Mouse (Mus musculus) Patski (cell line): Measurements from ENCODE around the gene Cby3. TPM values are rescaled to one million over a fixed set of nuclear protein-coding genes. Genes with fewer than 3 reads are reported as not detected.
"Not testable (repeated sequence)": the region's sequence is repeated elsewhere in the genome, so short reads cannot be mapped to it uniquely, and the experiment has no call there.

ENCODE experiments used
- ATAC-seq: fragments of 100-300 bp; one replicate; pipeline ENCODE4 v1.8.0; 2021
- CTCF ChIA-PET: fragments of 350-600 bp; sonication (Branson Sonifier 250); formaldehyde crosslinking; loops from one replicate; lab custom pipeline; 2022; ENCODE audit warnings: inconsistent platforms; lab: Charles Lee
- POLR2A ChIA-PET: fragments of 350-600 bp; sonication (Branson Sonifier 250); formaldehyde crosslinking; loops from one replicate; lab custom pipeline; 2022; ENCODE audit warnings: antibody characterized with exemption, inconsistent platforms; lab: Charles Lee
- DNase-seq: peaks from one replicate; pipeline ENCODE4 v3.0.0-alpha.2; 2011; ENCODE audit warnings: low read depth, low spot score
- H3K27me3 ChIP-seq: fragments of 371-371 bp; one replicate; pipeline ENCODE4 v1.5.1; 2021
- CTCF ChIP-seq: fragments of 100-300 bp; IDR thresholded peaks from one replicate; pipeline ENCODE4 v1.5.1; 2021
- in situ Hi-C: fragments of 300-500 bp; cut with MboI; formaldehyde crosslinking; loops from 3 replicates; pipeline ENCODE4 v1.11.1; 2018; ENCODE audit warnings: low pct_unique_long_range_greater_than_20kb, mixed read lengths
- polyA plus RNA-seq: library from polyadenylated mRNA; unstranded; gene quantifications from one replicate; pipeline ENCODE4 v1.2.3, GENCODE M21; 2021

The Cby3 gene
- not detected for polyA plus RNA-seq

DNA sequence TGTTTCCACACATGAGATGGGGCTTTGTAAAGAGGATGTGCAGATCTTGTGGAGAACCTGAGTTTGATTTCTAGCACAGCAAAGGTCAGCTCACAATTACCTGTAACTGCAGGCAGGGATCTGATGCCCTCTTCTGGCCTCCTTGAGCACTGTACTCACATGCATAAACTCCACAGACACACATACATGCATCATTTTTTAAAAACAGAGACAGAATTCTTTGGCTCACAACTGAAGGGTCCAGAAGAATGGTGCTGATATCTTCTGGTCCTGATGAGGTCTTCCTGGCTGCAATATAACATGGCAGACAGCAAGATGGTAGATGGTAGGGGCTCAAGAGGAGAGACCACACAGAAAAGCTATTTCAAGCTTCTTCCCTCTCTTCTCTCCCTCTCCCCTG, at the start of gene Cby3:
Gene Cby3, plus strand, starts transcription at position 301 of the 400 bp plus-strand sequence.
- CTCF ChIA-PET, result interaction anchor here (0.9 to 2.8 kb wide), 7 partner anchors 9 to 124 kb away, joined by 3 to 13 read pairs (median 4); no protein-coding TSS in a partner anchor
- DNase-seq, result no peak
- POLR2A ChIA-PET, result interaction anchor here (1.0 to 2.1 kb wide), 2 partner anchors 23 to 51 kb away, joined by 3 to 7 read pairs; partner anchors contain the start of gene Hnrnph1
- ATAC-seq, result no peak
- in situ Hi-C loops, result no loop called here
- no peaks in the 10 kb centered on the region for H3K27me3 ChIP-seq
- TF ChIP-seq CTCF, result no peak

DNA sequence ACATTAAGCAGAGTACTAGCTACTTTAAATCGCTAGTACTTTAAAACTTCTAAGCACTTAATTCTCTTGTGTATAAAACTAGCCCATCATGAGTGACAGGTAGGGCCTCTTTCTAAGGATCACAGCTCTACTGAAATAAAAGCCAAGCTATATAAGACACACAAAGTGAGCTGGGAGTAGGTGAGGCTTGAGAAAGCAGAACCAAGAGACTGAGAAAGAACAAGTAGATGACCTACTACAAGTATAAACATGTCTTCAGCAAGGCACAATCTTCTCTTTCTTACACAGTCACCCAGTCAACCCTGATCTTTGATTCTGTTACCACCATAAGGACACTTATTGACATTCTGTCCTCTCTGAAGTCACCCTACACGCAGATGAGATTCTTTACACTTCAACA, 41.5 kb upstream of the Cby3 start:
- ATAC-seq, result no peak
- DNase-seq, result no peak
- no peak for TF ChIP-seq CTCF
- CTCF ChIA-PET, result interaction anchor here (0.9 kb wide), 1 partner anchor 9 kb away, joined by 3 read pairs; no protein-coding TSS in a partner anchor
- POLR2A ChIA-PET, result interaction anchor here (0.7 kb wide), 1 partner anchor 595 kb away, joined by 3 read pairs; no protein-coding TSS in a partner anchor
- H3K27me3 ChIP-seq, result no peaks in the 10 kb centered on the region
- in situ Hi-C loops, result no loop called here

DNA sequence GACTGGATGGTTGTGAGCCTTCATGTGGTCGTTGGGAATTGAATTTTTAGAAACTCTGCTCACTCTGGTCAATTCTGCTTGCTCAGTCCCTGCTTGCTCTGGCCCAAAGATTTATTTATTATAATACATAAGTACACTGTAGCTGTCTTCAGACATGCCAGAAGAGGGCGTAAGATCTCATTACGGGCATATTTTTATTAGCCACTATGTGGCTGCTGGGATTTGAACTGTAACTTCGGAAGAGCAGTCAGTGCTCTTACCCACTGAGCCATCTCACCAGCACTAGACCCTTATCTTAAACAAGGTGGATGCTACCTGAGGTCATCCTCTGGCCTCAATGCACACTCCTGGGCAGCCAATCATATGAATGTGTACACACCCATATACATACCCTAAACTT, 34.9 kb upstream of the Cby3 start:
- H3K27me3 ChIP-seq, ATAC-seq, DNase-seq, in situ Hi-C loops: not testable (repeated sequence)
- peak; percentile 38 for TF ChIP-seq CTCF
- POLR2A ChIA-PET, result interaction anchor here (0.6 kb wide), 1 partner anchor 213 kb away, joined by 3 read pairs; no protein-coding TSS in a partner anchor
- CTCF ChIA-PET, result interaction anchor here (1.0 to 1.8 kb wide), 3 partner anchors 26 to 45 kb away, joined by 3 to 7 read pairs (median 3); no protein-coding TSS in a partner anchor

DNA sequence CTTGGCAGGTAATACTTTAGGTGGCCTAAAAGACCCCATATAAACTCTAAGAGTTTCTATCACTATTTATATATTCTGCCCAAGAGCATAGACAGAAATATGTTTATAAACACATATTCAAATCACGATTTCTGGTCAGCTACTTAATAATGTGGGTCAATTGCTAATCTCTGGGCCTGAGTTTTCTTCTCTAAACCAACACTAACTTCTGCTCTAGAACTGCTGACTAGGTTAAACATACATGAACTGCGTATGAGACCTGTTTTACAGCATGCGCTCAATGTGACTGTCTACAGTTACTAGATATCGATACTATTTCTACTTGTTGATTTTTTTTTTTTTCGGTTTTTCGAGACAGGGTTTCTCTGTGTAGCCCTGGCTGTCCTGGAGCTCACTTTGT, 33.0 kb upstream of the Cby3 start:
- in situ Hi-C loops, result no loop called here
- ATAC-seq (no peak), DNase-seq (no peak)
- CTCF ChIA-PET, result interaction anchor here (1.5 kb wide), 1 partner anchor 10 kb away, joined by 3 read pairs; no protein-coding TSS in a partner anchor
- no peak for TF ChIP-seq CTCF
- H3K27me3 ChIP-seq, result no peaks in the 10 kb centered on the region
- POLR2A ChIA-PET, result interaction anchor here (0.9 kb wide), 1 partner anchor 10 kb away, joined by 4 read pairs; no protein-coding TSS in a partner anchor

DNA sequence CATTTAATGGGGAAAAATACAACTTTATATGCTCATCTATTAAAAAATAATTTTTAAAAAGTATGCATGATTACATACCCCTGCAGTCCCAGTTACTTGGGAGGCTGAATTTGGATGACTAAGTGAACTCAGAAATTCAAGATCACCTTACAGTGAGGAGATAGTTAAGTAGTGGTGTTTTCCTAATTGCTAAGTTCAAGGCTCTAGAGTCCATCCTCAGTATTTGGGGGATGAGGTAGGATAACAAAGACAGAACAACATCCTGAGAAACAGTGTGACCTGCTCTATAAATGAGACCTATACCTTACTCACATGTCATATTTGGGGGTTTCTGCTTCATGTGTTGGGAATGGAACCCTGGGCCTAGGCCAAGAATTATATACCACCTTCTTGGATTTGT, 31.9 kb upstream of the Cby3 start:
- no peak for TF ChIP-seq CTCF
- ATAC-seq (no peak), DNase-seq (no peak)
- CTCF ChIA-PET, result no interaction called here
- POLR2A ChIA-PET, result no interaction called here
- in situ Hi-C loops, result no loop called here
- H3K27me3 ChIP-seq, result no peaks in the 10 kb centered on the region

DNA sequence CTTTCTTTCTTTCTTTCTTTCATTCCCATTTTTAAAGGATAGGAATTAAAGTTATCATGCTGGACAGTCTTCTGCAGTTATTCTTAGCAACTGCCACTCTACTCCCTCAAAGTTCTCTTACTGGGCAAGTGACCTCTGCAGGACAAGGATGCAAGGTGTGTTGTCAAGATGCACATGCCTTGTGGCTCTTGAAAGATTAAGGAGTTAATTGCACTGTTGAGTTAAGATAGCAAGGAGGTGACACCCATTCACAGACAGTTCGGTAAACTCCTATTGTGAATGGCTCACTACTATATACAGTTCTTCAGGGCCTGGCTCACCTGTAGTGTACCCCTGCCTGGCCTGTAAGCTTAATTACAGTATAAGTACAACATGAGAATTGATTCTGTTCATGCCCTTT, 30.4 kb upstream of the Cby3 start:
- ATAC-seq (no peak), DNase-seq (no peak)
- in situ Hi-C loops, result no loop called here
- ChIA-PET POLR2A (interaction anchor here (1.0 kb wide), 1 partner anchor 53 kb away, joined by 3 read pairs; the partner anchor contains the start of gene Hnrnph1), CTCF (interaction anchor here (0.6 to 1.0 kb wide), 3 partner anchors 10 to 98 kb away, joined by 3 read pairs; partner anchors contain the start of gene Maml1)
- no peak for TF ChIP-seq CTCF
- no peaks in the 10 kb centered on the region for H3K27me3 ChIP-seq

DNA sequence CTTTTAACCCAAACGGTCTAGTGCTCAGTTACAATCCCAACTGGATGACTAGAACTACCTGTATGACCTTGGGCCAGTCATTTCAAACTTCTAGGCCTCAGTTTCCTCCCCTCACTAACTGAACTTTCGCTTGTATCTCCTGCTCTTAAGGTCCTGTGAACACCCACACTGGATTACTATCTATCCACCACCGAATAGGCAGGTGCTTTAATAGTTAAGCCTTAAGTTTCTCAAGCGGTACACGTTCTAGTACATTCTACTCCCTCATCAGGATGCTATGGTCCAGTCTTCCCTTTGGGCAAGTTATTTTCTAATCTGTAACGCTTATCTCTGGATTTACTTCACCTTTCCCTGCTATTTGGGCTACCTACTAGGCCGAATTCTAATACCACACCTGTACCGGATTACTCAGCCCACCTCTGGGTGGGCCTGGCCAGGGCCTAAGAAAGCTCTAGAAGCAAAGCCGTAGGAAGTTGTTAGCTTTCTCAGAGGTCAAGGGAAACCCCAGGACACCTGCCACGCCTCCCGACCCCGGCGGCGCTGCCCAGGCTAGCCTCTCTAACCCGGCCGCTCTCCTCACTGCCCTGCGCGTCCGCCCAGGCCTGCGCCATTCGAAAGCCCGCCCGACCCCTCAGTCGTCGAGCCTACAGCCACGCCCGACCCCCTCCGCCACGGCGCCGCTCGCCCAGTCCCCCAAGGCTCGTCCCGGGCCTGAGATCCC, 29.4 kb upstream of the Cby3 start:
- peak; percentile 12 for DNase-seq
- in situ Hi-C loops, result loop anchor here (5.0 kb wide), 1 partner anchor 42 kb away; no protein-coding TSS in a partner anchor
- no peaks in the 10 kb centered on the region for H3K27me3 ChIP-seq
- ChIA-PET CTCF (no interaction called here), POLR2A (no interaction called here)
- no peak for TF ChIP-seq CTCF
- peak; percentile 10 for ATAC-seq

DNA sequence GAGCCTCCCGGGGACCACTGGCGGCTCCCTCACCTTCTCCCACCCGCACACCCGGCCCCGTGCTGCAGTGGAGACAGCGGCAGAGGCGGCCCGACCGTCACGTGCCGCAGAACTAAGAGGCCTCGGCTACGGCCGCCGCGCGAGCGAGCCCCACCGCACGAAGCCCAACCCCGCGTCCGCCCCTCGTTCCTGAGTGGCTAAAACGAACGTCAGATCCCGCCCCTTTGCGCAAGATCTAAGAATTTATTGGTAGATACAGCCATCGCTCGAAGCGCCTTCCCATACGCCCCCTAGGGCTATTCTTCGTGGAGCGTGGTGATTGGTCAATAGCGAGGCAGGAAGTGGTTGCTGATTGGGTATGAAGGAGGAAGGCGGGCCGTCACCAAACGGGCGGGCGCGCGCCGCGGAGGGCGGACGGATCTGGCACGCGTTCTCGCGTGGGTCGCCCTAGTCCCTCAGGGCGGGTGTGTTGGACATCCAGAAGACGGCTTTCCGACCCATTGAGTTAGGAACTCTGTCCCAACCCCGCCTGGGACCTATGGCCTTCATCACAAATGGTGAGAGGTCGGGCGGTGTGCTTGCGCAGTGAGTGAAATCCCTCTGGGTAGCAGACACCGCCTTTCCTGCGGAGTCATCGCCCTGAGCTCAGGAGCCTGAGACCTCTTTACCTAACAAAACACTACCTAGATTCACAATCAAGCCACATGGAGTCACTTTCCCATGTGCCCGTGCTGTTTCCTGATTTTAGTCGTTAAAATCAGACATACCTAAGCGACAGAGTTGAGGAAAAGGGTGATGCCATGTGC, 28.6 kb upstream of the Cby3 start, which contains the start of gene Canx:
Gene Canx, minus strand, starts transcription at position 178 of the 806 bp plus-strand sequence.
- H3K27me3 ChIP-seq, result no peaks in the 10 kb centered on the region
- ATAC-seq (peak; percentile 99), DNase-seq (peak; percentile 99)
- CTCF ChIA-PET, result interaction anchor here (1.3 to 2.1 kb wide), 2 partner anchors 10 to 38 kb away, joined by 3 to 8 read pairs; no protein-coding TSS in a partner anchor
- no peak for TF ChIP-seq CTCF
- in situ Hi-C loops, result loop anchor here (5.0 kb wide), 1 partner anchor 42 kb away; no protein-coding TSS in a partner anchor
- POLR2A ChIA-PET, result interaction anchor here (1.0 to 2.2 kb wide), 2 partner anchors 10 to 18 kb away, joined by 3 to 8 read pairs; no protein-coding TSS in a partner anchor

DNA sequence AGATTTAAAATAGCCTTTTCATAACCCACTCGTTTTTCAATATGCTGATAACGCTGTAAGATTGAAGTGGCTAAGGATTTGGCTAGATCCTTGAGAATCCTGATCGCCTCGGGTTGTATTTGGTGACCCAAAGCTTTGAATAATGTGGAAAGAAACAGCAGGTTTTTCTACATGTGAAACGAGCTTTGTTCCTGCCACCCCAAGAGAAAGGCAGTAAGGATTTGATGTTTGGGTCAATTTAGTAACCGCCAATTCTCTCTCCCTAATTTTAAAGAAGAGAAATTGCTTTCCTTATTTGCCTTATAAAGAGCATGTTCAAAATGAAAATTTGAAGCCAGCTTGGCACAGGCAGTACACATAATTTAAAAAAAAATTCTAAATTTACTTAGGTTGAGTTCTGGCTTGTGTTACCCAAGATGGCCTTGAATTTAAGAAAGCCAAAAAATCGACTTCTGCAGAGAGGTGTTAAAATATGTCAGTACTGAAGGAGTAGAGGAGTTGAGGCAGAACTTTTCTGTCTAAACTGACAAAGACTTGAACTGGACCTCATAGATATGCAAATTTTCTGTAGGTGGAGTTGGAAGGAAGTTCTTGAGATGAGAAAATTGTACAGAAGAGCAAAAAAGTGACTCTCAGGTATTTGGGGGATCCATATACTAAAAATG, 27.8 kb upstream of the Cby3 start:
- no peaks in the 10 kb centered on the region for H3K27me3 ChIP-seq
- CTCF ChIA-PET, result interaction anchor here (0.9 to 2.1 kb wide), 3 partner anchors 9 to 38 kb away, joined by 3 to 8 read pairs (median 3); no protein-coding TSS in a partner anchor
- ATAC-seq, result no peak
- in situ Hi-C loops, result loop anchor here (5.0 kb wide), 1 partner anchor 41 kb away; no protein-coding TSS in a partner anchor
- DNase-seq, result no peak
- POLR2A ChIA-PET, result interaction anchor here (1.0 to 2.2 kb wide), 2 partner anchors 9 to 17 kb away, joined by 3 to 8 read pairs; no protein-coding TSS in a partner anchor
- no peak for TF ChIP-seq CTCF
